Mouse (Mus musculus) liver, adult 2 months (tissue): ENCODE data around the gene Teddm1a.

Experiments used
- CTCF ChIP-seq: fragments of 200-500 bp; IDR thresholded peaks from 2 replicates; pipeline ENCODE4 v1.5.1; 2011; ENCODE audit warnings: low read depth, low read length, control low read depth
- POLR2A ChIP-seq: fragments of 200-500 bp; IDR thresholded peaks from 2 replicates; pipeline ENCODE4 v1.6.1; 2011; ENCODE audit warnings: low read length, control low read depth; ENCODE audit not compliant: insufficient read depth; ENCODE audit errors: extremely low read depth

DNA sequence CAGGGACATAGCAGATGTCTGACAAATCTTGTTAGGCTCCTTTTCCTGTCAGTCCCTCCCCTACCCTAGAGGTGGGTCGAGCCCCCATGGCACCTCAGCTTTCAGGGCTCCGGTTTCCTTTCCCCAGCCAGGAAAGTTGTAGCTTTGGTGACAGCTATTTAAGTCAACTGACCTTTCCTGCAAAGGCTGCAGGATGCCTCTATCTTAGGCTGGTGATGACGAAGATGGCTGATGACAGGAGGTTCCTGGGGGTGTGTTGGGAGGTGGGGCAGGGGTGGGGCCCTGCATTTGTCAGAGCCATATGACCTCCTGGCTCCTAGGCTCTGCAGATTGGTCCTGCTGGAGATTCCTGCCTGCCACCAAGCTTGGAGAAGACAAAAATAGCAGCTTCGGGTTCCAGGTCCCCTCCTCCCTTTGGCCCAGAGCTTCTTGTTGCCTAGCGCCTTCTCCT, 31.1 kb downstream of the Teddm1a start:
- TF ChIP-seq CTCF (no peak), POLR2A (no peak)
